Mouse (Mus musculus) embryonic facial prominence, embryonic 15.5 days (tissue): Measurements from ENCODE around the gene Gm3264. TPM values are rescaled to one million over a fixed set of nuclear protein-coding genes. Genes with fewer than 3 reads are reported as not detected.
"Not testable (repeated sequence)": the region's sequence is repeated elsewhere in the genome, so short reads cannot be mapped to it uniquely, and the experiment has no call there.

Experiments used
- ATAC-seq: fragments of 200-750 bp; cut with Nextera tagmentation; 2 replicates; pipeline ENCODE4 v1.8.0; 2017; ENCODE audit warnings: low read depth, moderate TSS enrichment; ENCODE audit not compliant: insufficient number of reproducible peaks, low FRiP score, low TSS enrichment
- H3K27ac ChIP-seq: fragments of 300-500 bp; sonication (generic); replicated peaks from 2 replicates; pipeline ENCODE4 v1.5.1; 2015; ENCODE audit warnings: mild to moderate bottlenecking, inconsistent platforms
- H3K27me3 ChIP-seq: fragments of 300-500 bp; sonication (generic); 2 replicates; pipeline ENCODE4 v1.6.1; 2015; ENCODE audit warnings: inconsistent platforms
- H3K36me3 ChIP-seq: fragments of 300-500 bp; sonication (generic); 2 replicates; pipeline ENCODE4 v1.6.1; 2015; ENCODE audit warnings: mild to moderate bottlenecking, inconsistent platforms
- H3K4me1 ChIP-seq: fragments of 300-500 bp; sonication (generic); 2 replicates; pipeline ENCODE4 v1.6.1; 2015; ENCODE audit warnings: inconsistent platforms
- H3K4me2 ChIP-seq: fragments of 300-500 bp; sonication (generic); replicated peaks from 2 replicates; pipeline ENCODE4 v1.6.1; 2015; ENCODE audit warnings: mild to moderate bottlenecking, inconsistent platforms
- H3K4me3 ChIP-seq: fragments of 300-500 bp; sonication (generic); replicated peaks from 2 replicates; pipeline ENCODE4 v1.5.1; 2015; ENCODE audit warnings: mild to moderate bottlenecking, inconsistent platforms
- H3K9ac ChIP-seq: fragments of 300-500 bp; sonication (generic); 2 replicates; pipeline ENCODE4 v1.6.1; 2015; ENCODE audit warnings: inconsistent platforms
- H3K9me3 ChIP-seq: fragments of 300-500 bp; sonication (generic); replicated peaks from 2 replicates; pipeline ENCODE4 v1.6.1; 2016; ENCODE audit warnings: inconsistent platforms
- WGBS: fragments of 180-500 bp; shearing (Covaris S2); methylation state at CpG from one replicate; pipeline ENCODE4 v1.1.7; 2015; 5-methylcytosine and 5-hydroxymethylcytosine counted together
- polyA plus RNA-seq: library from polyadenylated mRNA; unstranded; fragments of >200 nt; fragmentation: Nextera tagmentation; extraction: Ambion mirVana; gene quantifications from 2 replicates; pipeline ENCODE4 v1.2.1, GENCODE M21; 2015

Gene Gm3264
- polyA plus RNA-seq = 0.33 and 0.45 TPM in 2 replicates

- H3K36me3 ChIP-seq, H3K4me1 ChIP-seq, H3K9ac ChIP-seq, H3K27ac ChIP-seq, ATAC-seq, H3K27me3 ChIP-seq, H3K9me3 ChIP-seq: not testable (repeated sequence)
- H3K4me3 ChIP-seq = peak within 1 kb of the TSS; percentile 41
- 8% methylated on average over 34 of the region's 59 CpGs for WGBS
- peak within 1 kb of the TSS; percentile 60 for H3K4me2 ChIP-seq
Measured at GRCm38 (mm10) chr14:4855299-4855980, at the start of gene Gm3264. Gm3264 (plus strand) TSS chr14:4855576.

- ATAC-seq, H3K4me2 ChIP-seq, H3K27ac ChIP-seq, H3K9me3 ChIP-seq, H3K4me1 ChIP-seq, H3K4me3 ChIP-seq, H3K27me3 ChIP-seq, H3K36me3 ChIP-seq, H3K9ac ChIP-seq: not testable (repeated sequence)
- 77% methylated on average over 6 of the region's 6 CpGs for WGBS
Measured at GRCm38 (mm10) chr14:4806421-4806820, 49.0 kb upstream of the Gm3264 start.

- not testable (repeated sequence) for H3K4me3 ChIP-seq, H3K36me3 ChIP-seq, H3K9ac ChIP-seq, H3K4me2 ChIP-seq, H3K4me1 ChIP-seq, ATAC-seq, H3K27ac ChIP-seq, H3K9me3 ChIP-seq, H3K27me3 ChIP-seq
- 93% methylated on average over 4 of the region's 7 CpGs for WGBS
Measured at GRCm38 (mm10) chr14:4821950-4822349, 33.4 kb upstream of the Gm3264 start.

- no CpG with 5 or more reads among the region's 4 CpGs for WGBS
Measured at GRCm38 (mm10) chr14:4837806-4838205, 17.6 kb upstream of the Gm3264 start, which contains the start of gene Gm3269. Gm3269 (plus strand) TSS chr14:4838106.

GRCm38 (mm10) chr14:4892116-4892515 is 36.7 kb downstream of the Gm3264 start, which contains the start of gene Gm3278:
Gm3278 (plus strand) TSS chr14:4892416.
- not testable (repeated sequence) for H3K9ac ChIP-seq, H3K36me3 ChIP-seq, H3K27me3 ChIP-seq, ATAC-seq, H3K27ac ChIP-seq, H3K4me2 ChIP-seq, H3K4me3 ChIP-seq, H3K9me3 ChIP-seq, H3K4me1 ChIP-seq
- WGBS = 40% methylated on average over 1 of the region's 3 CpGs

More at GRCm38 (mm10) chr14:4837806-4838205, 17.6 kb upstream of the Gm3264 start, which contains the start of gene Gm3269:
- not testable (repeated sequence) for H3K4me1 ChIP-seq, H3K27me3 ChIP-seq, H3K4me3 ChIP-seq, H3K9ac ChIP-seq, H3K27ac ChIP-seq, H3K9me3 ChIP-seq, H3K36me3 ChIP-seq, H3K4me2 ChIP-seq, ATAC-seq

Other genes starting within 250 kb of the Gm3264 start
- gene Gm8159, start 223.2 kb upstream of the Gm3264 start, polyA plus RNA-seq = not detected in 2 replicates
- not detected in 2 replicates for gene Gm3239, start 191.4 kb upstream of the Gm3264 start, polyA plus RNA-seq
- 0.25 TPM in 1 of 2 replicates, not detected in the other for gene Gm7876, start 146.3 kb upstream of the Gm3264 start, polyA plus RNA-seq
- gene Gm3252, start 128.8 kb upstream of the Gm3264 start, polyA plus RNA-seq = 0.19 TPM in 1 of 2 replicates, not detected in the other
- gene Gm9602, start 79.2 kb upstream of the Gm3264 start, polyA plus RNA-seq = not detected in 2 replicates
- not detected in 2 replicates for gene Gm3269, start 17.5 kb upstream of the Gm3264 start, polyA plus RNA-seq
- not detected in 2 replicates for gene Gm3278, start 36.8 kb downstream of the Gm3264 start, polyA plus RNA-seq
- not detected in 2 replicates for gene Gm8297, start 128.4 kb downstream of the Gm3264 start, polyA plus RNA-seq
- not detected in 2 replicates for gene Gm3298, start 160.3 kb downstream of the Gm3264 start, polyA plus RNA-seq
- gene 4930555G01Rik, start 195.1 kb downstream of the Gm3264 start, polyA plus RNA-seq = not detected in 2 replicates
- gene Gm8281, start 215.5 kb downstream of the Gm3264 start, polyA plus RNA-seq = 0.12 and 0.47 TPM in 2 replicates